Mouse (Mus musculus) midbrain, embryonic 16.5 days (tissue): ENCODE measurements around the gene Agap3. TPM values are rescaled to one million over a fixed set of nuclear protein-coding genes. Genes with fewer than 3 reads are reported as not detected.

ENCODE experiments used
- ATAC-seq: fragments of 200-750 bp; cut with Nextera tagmentation; 2 replicates; pipeline ENCODE4 v1.8.0; 2017; ENCODE audit warnings: moderate TSS enrichment
- H3K27ac ChIP-seq: fragments of 300-500 bp; sonication (generic); 2 replicates; pipeline ENCODE4 v1.5.1; 2014; ENCODE audit warnings: mild to moderate bottlenecking, low read length, mixed read lengths
- H3K27me3 ChIP-seq: fragments of 300-500 bp; sonication (generic); 2 replicates; pipeline ENCODE4 v1.6.1; 2014; ENCODE audit warnings: low read depth, low read length, mixed read lengths; ENCODE audit not compliant: control insufficient read depth, insufficient read depth
- H3K36me3 ChIP-seq: fragments of 300-500 bp; sonication (generic); 2 replicates; pipeline ENCODE4 v1.6.1; 2014; ENCODE audit warnings: mild to moderate bottlenecking, low read length, moderate library complexity, mixed read lengths; ENCODE audit not compliant: control insufficient read depth, insufficient read depth
- H3K4me1 ChIP-seq: fragments of 300-500 bp; sonication (generic); 2 replicates; pipeline ENCODE4 v1.6.1; 2014; ENCODE audit warnings: mild to moderate bottlenecking, low read length, mixed read lengths; ENCODE audit not compliant: control insufficient read depth, insufficient read depth
- H3K4me2 ChIP-seq: fragments of 300-500 bp; sonication (generic); 2 replicates; pipeline ENCODE4 v1.6.1; 2014; ENCODE audit warnings: mild to moderate bottlenecking, low read length, mixed read lengths
- H3K4me3 ChIP-seq: fragments of 300-500 bp; sonication (generic); 2 replicates; pipeline ENCODE4 v1.5.1; 2014; ENCODE audit warnings: low read depth, mild to moderate bottlenecking, low read length, moderate library complexity, mixed read lengths
- H3K9ac ChIP-seq: fragments of 300-500 bp; sonication (generic); 2 replicates; pipeline ENCODE4 v1.6.1; 2014; ENCODE audit warnings: low read depth, low read length, mixed read lengths
- H3K9me3 ChIP-seq: fragments of 300-500 bp; sonication (generic); replicated peaks from 2 replicates; pipeline ENCODE4 v1.6.1; 2014; ENCODE audit warnings: mild to moderate bottlenecking, low read length, mixed read lengths; ENCODE audit not compliant: control insufficient read depth, poor library complexity, severe bottlenecking
- WGBS: fragments of 180-500 bp; shearing (Covaris S2); extraction: QIAGEN DNeasy Blood & Tissue Kit; methylation state at CpG from one replicate; pipeline ENCODE4 v1.1.7; 2014; 5-methylcytosine and 5-hydroxymethylcytosine counted together
- polyA plus RNA-seq: library from polyadenylated mRNA; unstranded; fragments of >200 nt; fragmentation: Nextera tagmentation; extraction: Ambion mirVana; gene quantifications from 2 replicates; pipeline ENCODE4 v1.2.1, GENCODE M21; 2015

Agap3 gene
- polyA plus RNA-seq, 1 experiment from 2014 or later, result 55.6 TPM

DNA sequence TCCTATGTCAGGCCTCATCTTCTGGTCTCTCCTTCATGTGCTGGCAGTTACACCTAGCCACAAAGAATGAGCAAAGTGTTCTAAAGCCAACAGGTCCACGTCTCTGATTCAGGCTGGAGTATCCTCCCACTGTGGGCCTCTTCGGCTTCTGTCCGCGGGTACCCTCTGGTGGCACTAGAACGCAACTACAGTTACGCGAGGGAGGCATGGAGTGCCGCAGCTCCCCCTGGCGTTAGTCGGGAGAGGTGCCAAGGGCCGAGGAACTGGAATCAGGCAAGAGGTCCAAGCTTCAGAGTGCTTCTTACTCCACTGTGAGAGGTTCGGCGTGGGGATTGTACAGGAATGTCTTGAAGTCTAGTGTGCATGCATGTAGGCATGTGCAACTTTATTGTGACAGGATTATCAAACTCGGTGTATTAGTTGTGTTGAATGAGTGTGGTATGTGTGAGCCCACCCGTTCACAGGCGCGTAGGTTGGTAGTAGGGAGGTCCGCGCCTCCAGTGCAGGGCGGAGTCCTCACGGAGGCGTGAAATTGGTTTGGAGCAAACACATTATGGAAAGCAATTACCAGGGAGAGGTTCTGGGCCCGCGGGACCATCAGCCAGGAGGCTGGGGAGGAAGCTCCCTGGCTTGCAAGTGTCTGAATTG, 78.2 kb downstream of the Agap3 start:
- H3K9ac ChIP-seq, result no peak overlapping the region
- 25% methylated on average over 24 of the region's 24 CpGs for WGBS

DNA sequence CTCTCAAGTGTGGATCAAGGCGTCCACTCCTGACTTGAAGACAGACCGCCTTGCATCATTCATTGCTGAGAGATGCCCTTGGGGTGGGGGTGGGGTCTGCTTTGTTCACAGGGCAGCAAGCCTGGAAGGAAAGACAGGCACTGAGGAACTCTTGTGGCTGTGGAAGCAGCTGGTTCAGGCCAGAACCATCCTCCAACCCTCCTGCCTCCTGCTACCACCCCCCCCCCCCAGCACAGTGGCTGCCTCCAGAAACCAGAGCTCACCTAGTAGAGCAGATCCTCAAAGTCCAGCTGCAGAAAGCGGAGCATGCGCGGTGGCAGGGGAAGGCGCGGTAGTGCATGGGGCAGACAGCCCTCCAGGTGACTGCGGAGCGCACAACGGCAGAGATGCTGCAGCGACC, 81.4 kb downstream of the Agap3 start:
- Histone ChIP-seq H3K4me1 (no peaks in the 10 kb centered on the region; the same call in 1 of the 2 replicates), H3K27me3 (peaks cover 9% of the 10 kb centered on the region), H3K4me2 (no peak overlapping the region), H3K9me3 (no peaks in the 10 kb centered on the region), H3K36me3 (no peaks in the 10 kb centered on the region), H3K27ac (no peak overlapping the region), H3K4me3 (no peak overlapping the region), H3K9ac (no peak overlapping the region)
- ATAC-seq, result no peak
- WGBS, result 58% methylated on average over 11 of the region's 11 CpGs

More for the DNA sequence above, 78.2 kb downstream of the Agap3 start:
- Histone ChIP-seq H3K4me2 (no peak overlapping the region), H3K36me3 (no peaks in the 10 kb centered on the region), H3K4me3 (no peak overlapping the region), H3K9me3 (no peaks in the 10 kb centered on the region), H3K27ac (no peak overlapping the region), H3K4me1 (peaks cover 10% of the 10 kb centered on the region), H3K27me3 (peaks cover 23% of the 10 kb centered on the region)
- peak; percentile 60 for ATAC-seq

DNA sequence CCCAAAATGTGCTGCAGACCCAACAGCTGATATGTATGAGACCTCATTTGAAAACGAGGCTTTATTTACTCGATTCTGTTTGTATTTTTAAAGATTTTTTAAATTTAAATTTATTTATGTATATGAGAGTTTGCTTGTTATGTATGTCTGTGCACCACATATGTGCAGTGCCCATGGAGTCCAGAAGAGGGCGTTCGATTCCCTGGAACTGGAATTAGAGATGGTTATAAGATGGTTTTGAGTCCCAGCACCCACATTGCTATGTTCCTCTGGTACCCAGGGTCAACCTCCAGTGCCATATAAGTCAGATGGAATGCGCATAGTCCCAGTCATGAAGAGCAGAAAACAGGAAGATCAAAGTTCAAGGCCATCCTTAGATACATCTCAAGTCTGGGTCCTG, 82.3 kb downstream of the Agap3 start:
- H3K9ac ChIP-seq, result no peak overlapping the region
- ATAC-seq, result no peak
- H3K36me3 ChIP-seq, result no peaks in the 10 kb centered on the region
- no peak overlapping the region for H3K27ac ChIP-seq
- no peak overlapping the region for H3K4me2 ChIP-seq
- no peak overlapping the region for H3K4me3 ChIP-seq
- H3K4me1 ChIP-seq, result no peaks in the 10 kb centered on the region; the same call in 1 of the 2 replicates
- H3K27me3 ChIP-seq, result peaks cover under 1% of the 10 kb centered on the region; the same call in 1 of the 2 replicates
- 52% methylated on average over 5 of the region's 5 CpGs for WGBS
- H3K9me3 ChIP-seq, result no peaks in the 10 kb centered on the region

DNA sequence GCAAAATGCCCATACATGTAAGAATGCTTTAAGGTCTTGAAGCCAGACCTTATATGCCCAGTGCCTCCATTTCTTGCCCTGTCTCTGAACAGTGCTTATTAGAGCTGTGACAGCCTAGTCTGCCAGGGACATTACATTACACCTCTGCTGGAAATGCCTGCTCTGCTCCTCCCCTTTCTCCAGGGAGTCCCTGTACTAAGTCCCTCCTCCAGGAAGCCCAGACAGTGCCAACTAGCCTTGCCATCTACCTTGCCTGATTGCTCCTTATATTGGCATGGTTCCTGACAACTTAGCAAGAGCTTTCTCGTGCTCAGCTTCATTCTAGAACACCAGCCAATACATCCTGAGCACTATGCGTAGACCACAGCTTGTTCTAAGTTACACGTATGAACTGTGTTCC, 83.8 kb downstream of the Agap3 start:
- Histone ChIP-seq H3K9me3 (no peaks in the 10 kb centered on the region), H3K4me3 (no peak overlapping the region), H3K4me1 (no peaks in the 10 kb centered on the region), H3K27me3 (no peaks in the 10 kb centered on the region), H3K27ac (no peak overlapping the region), H3K9ac (no peak overlapping the region), H3K4me2 (no peak overlapping the region), H3K36me3 (no peaks in the 10 kb centered on the region)
- 82% methylated on average over 3 of the region's 3 CpGs for WGBS
- no peak for ATAC-seq

DNA sequence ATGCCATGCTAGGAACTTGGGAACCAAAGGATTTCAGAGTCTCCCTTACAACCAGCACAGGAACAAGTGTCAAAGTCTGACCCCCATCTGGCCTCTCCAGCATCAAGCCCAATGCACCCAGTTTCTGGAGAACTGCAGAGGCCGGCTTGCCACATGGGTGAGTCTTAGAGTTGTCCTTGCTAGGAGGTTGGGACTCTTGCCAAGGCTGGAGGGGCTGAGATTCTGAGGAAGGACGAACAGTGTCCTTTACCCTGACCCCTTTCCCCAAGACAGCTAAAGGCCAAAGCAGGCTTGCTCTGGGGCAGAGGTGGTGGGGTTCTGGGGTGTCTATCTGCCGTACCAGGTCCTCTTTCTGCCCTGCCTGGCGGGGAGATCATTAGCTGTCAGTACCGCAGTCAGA, 84.5 kb downstream of the Agap3 start:
- H3K27me3 ChIP-seq, result no peaks in the 10 kb centered on the region

DNA sequence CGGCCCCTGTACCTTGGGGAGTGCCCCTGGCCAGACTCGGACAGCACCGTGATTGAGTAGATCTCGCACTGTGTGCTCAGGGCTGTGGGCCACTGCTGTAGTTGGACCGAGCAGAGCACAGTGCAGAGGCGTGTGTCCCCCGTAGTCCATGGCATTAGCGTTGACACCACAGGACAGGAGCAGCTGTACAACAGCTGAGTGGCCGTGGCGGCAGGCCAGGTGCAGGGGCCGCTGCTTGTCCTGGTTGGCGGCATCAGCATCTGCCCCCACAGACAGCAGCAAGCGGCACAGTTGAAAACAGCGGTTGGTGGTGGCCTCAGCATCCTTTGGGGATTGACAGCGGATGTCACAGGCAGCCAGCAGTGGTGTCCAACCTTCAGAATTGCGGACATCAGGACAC, 85.6 kb downstream of the Agap3 start:
- Histone ChIP-seq H3K27ac (no peak overlapping the region), H3K9me3 (no peaks in the 10 kb centered on the region), H3K9ac (no peak overlapping the region), H3K4me2 (no peak overlapping the region), H3K4me1 (no peaks in the 10 kb centered on the region), H3K27me3 (no peaks in the 10 kb centered on the region), H3K36me3 (no peaks in the 10 kb centered on the region), H3K4me3 (no peak overlapping the region)
- 68% methylated on average over 16 of the region's 16 CpGs for WGBS
- ATAC-seq, result no peak

More for the DNA sequence above, 84.5 kb downstream of the Agap3 start:
- H3K36me3 ChIP-seq, result no peaks in the 10 kb centered on the region
- ATAC-seq, result no peak
- H3K9ac ChIP-seq, result no peak overlapping the region
- H3K27ac ChIP-seq, result no peak overlapping the region
- no peaks in the 10 kb centered on the region for H3K4me1 ChIP-seq
- H3K9me3 ChIP-seq, result no peaks in the 10 kb centered on the region
- WGBS, result 75% methylated on average over 5 of the region's 5 CpGs
- H3K4me2 ChIP-seq, result no peak overlapping the region
- H3K4me3 ChIP-seq, result no peak overlapping the region

DNA sequence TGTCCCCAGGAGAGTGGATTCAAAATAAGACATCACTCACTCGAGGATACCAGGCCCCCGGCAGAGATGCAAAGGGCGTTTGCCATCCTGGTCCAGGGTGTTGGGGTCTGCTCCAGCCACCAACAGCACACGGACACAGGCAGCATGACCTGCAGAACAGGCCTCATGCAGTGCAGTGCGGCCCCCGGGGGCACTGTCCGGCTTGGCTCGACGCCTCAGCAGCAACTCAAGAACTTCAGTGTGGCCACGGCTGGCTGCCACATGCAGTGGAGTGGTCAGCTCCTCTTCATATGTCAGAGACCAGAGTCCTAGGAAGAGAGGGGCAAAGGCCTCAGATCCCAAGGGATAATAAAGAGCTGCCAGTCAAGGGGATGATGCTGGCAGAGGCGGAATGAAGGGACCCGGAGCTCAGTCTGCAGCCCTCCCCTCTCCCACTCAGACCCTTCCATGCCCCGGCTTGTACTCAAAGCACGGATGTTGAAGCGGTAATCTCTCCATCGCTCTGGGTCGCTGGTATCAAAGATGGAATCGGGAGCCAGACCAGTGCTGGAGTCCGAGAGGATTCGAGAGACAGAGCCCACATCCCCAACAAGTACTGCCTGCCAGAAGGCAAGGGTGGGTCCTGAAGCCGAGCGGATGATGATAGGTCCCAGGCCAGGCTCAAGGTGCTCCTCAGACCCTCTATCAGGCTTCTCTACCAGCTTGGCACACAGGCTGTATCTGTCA, 87.8 kb downstream of the Agap3 start:
- ATAC-seq, result no peak
- no peaks in the 10 kb centered on the region for H3K4me1 ChIP-seq
- no peak overlapping the region for H3K27ac ChIP-seq
- WGBS, result 82% methylated on average over 22 of the region's 22 CpGs
- no peak overlapping the region for H3K9ac ChIP-seq
- H3K4me2 ChIP-seq, result no peak overlapping the region
- no peaks in the 10 kb centered on the region for H3K9me3 ChIP-seq
- H3K27me3 ChIP-seq, result no peaks in the 10 kb centered on the region
- no peaks in the 10 kb centered on the region for H3K36me3 ChIP-seq
- no peak overlapping the region for H3K4me3 ChIP-seq

DNA sequence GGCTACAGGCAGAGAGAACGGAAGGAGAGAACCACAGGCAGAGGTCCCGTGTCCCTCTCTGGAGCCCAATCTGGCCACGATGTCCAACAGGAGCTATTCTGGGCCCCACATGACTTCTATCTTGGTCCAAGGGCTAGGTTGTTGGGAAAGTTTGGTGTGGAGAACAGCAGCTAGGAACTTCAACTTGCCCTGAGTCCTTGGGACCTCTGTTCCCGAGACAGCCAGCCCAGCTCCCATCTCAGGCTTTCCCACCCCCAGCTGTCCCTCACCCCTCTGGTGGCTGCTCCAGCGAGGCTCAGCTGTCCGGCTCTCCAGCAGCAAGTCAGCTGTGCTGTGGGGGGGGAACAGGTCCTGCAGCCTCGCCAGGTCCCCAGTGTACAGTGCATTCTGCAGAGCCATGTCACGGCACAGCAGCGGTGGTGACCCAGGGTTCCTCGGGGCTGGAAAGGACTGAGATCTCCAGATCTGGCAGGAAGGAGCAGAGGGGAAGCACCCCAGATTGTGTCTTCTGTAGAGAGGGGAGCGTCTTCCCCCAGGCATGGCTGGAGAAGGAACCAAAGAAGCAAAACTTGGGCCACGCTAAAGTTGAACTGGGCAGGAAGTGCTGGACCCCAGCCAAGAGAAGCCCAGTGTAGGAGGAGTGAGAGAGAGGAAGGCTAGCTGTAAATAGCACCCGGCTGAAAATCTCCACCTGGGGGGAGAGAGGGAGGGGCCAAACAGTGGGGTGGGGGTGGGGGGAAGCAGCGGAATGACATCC, 88.6 kb downstream of the Agap3 start, which contains the start of gene Asb10:
Asb10 (minus strand) TSS at position 592 of the 757 bp plus-strand sequence.
- ATAC-seq, result no peak
- Histone ChIP-seq H3K9ac (no peak within 1 kb of the TSS), H3K4me1 (no peaks in the 10 kb centered on the region), H3K27me3 (no peaks in the 10 kb centered on the region), H3K4me2 (no peak within 1 kb of the TSS), H3K36me3 (no peaks in the 10 kb centered on the region), H3K4me3 (no peak within 1 kb of the TSS), H3K27ac (no peak within 1 kb of the TSS), H3K9me3 (no peaks in the 10 kb centered on the region)
- WGBS, result 53% methylated on average over 14 of the region's 14 CpGs

DNA sequence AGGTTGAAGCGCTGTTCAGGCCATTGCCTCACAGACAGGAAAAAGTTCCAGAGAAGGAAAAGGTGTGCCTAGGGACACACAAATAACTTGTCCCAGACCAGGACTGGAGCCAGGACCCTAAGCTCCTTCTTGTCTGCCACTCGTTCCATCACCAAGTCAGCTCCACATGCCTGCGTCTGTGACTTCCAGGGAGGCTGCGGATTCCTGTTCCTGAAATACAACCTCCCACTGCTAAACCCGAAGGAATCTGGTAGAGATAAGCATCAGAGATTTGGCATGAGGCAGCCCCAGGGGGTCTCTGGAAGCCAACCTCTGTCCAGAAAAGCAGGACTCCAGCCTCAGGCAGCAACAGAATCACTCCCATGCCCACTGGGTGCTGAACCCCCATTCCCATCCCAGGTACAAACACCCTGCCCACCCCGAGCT, 89.2 kb downstream of the Agap3 start:
- WGBS, result 55% methylated on average over 6 of the region's 6 CpGs
- no peaks in the 10 kb centered on the region for H3K36me3 ChIP-seq
- ATAC-seq, result no peak

More for the DNA sequence above, 89.2 kb downstream of the Agap3 start:
- Histone ChIP-seq H3K9ac (no peak overlapping the region), H3K4me1 (no peaks in the 10 kb centered on the region), H3K27me3 (no peaks in the 10 kb centered on the region), H3K9me3 (no peaks in the 10 kb centered on the region), H3K4me3 (no peak overlapping the region), H3K4me2 (no peak overlapping the region), H3K27ac (no peak overlapping the region)
